Mouse (Mus musculus): ENCODE measurements at regions not wholly inside any gene's neighbourhood (a gene's known extent, or its start where the extent isn't known, plus 50 kb on each side); places are given as distances from the start of the nearest gene placed in this dataset.

DNA sequence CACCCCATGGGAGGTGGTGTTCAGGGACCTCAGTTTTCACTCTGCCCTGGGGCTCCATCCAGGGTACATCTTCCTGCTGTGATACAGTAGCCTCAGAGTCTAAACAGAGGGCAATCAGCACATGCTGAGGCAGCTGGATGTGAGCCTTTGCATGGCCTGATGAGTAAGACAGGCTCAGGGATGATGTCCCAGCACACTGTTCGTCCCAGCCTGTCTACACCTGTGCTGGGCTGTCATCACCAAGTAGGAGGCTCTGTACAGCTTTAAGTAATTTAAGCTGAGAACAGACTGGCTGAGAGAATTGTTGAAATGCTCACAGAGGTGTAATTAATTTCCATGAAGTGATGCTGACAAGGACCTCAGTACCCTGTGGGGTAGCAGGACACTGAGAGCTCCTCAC, 132.8 kb upstream of the Adamts18 start:
- H3K4me1 ChIP-seq (replicated peaks; ENCODE audit: control insufficient read depth, insufficient read depth) = no peaks in the 10 kb centered on the region
- H3K4me3 ChIP-seq (ENCODE audit: low read depth, low read length) = no peak overlapping the region
- WGBS = 30% methylated on average over 1 of the region's 1 CpGs
- no peak overlapping the region for H3K27ac ChIP-seq (replicated peaks)
- no peaks in the 10 kb centered on the region for H3K27me3 ChIP-seq (ENCODE audit: control insufficient read depth, insufficient read depth, low read length)
- ATAC-seq (ENCODE audit: low FRiP score, low TSS enrichment) (no peak), DNase-seq (ENCODE audit: low spot score) (no peak)
- H3K9ac ChIP-seq (ENCODE audit: low read length) = no peak overlapping the region
- no peak overlapping the region for H3K4me2 ChIP-seq (replicated peaks; ENCODE audit: low read depth)
- H3K9me3 ChIP-seq (ENCODE audit: control insufficient read depth, low read length) = no peaks in the 10 kb centered on the region
- TF ChIP-seq CTCF (IDR thresholded peaks at IDR 0.05; ENCODE audit: low read depth) (no peak), EP300 (optimal IDR thresholded peaks at IDR 0.05) (no peak)
- no peaks in the 10 kb centered on the region for H3K36me3 ChIP-seq (ENCODE audit: control insufficient read depth, insufficient read depth, low read length)

DNA sequence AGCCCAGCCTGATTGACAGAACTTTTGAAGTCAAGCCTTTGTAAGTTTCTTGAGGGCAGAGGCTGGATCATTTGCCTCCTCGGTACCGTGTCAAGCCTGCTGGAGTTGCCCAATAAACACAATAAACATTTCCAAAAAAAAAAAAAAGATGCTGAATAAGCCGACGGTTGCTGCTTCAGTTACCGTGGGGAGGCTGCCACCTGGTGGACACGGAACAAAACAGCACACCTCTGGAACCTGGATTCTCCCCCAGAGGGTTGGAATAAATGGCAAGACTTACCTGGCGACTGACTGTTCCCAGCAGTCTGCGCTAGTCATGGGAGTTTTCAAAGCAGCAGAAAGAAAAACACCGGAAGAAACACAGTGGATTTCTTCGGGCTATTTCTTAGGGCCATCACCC, 136.3 kb upstream of the Adamts18 start:
- DNase-seq (ENCODE audit: low spot score) (peak; percentile 62), ATAC-seq (ENCODE audit: low FRiP score, low TSS enrichment) (no peak)
- H3K9me3 ChIP-seq (ENCODE audit: control insufficient read depth, low read length) = no peaks in the 10 kb centered on the region
- H3K27me3 ChIP-seq (ENCODE audit: control insufficient read depth, insufficient read depth, low read length) = no peaks in the 10 kb centered on the region
- 6% methylated on average over 10 of the region's 10 CpGs for WGBS
- no peak overlapping the region for H3K4me3 ChIP-seq (ENCODE audit: low read depth, low read length)
- no peaks in the 10 kb centered on the region for H3K36me3 ChIP-seq (ENCODE audit: control insufficient read depth, insufficient read depth, low read length)
- no peak overlapping the region for H3K27ac ChIP-seq (replicated peaks)
- no peak overlapping the region for H3K9ac ChIP-seq (ENCODE audit: low read length)
- no peaks in the 10 kb centered on the region for H3K4me1 ChIP-seq (replicated peaks; ENCODE audit: control insufficient read depth, insufficient read depth)
- H3K4me2 ChIP-seq (replicated peaks; ENCODE audit: low read depth) = no peak overlapping the region
- TF ChIP-seq EP300 (optimal IDR thresholded peaks at IDR 0.05) (no peak), CTCF (IDR thresholded peaks at IDR 0.05; ENCODE audit: low read depth) (peak; percentile 89)

DNA sequence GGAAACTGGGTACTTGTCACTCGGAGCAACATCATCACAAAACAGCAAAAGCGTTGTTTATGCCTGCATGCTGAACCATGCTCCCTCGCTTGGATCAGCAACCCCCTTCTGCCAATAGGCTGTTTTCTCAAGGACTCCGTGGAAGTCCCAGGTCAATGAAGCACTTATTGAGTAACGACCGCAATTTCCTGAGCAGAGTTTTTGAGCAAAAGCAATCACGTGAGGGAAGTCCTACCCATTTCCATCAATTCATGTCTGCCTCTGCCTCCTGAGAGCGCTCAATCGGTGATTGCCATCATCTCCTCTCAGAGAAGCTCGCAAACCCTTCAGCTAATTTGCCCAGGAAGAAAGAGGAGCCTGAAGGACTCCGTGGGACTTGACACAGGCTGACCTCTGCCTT, 136.9 kb upstream of the Adamts18 start:
- H3K9me3 ChIP-seq (ENCODE audit: control insufficient read depth, low read length) = no peaks in the 10 kb centered on the region
- no peak overlapping the region for H3K27ac ChIP-seq (replicated peaks)
- WGBS = 55% methylated on average over 11 of the region's 11 CpGs
- no peaks in the 10 kb centered on the region for H3K27me3 ChIP-seq (ENCODE audit: control insufficient read depth, insufficient read depth, low read length)
- no peaks in the 10 kb centered on the region for H3K4me1 ChIP-seq (replicated peaks; ENCODE audit: control insufficient read depth, insufficient read depth)
- no peaks in the 10 kb centered on the region for H3K36me3 ChIP-seq (ENCODE audit: control insufficient read depth, insufficient read depth, low read length)
- no peak overlapping the region for H3K4me2 ChIP-seq (replicated peaks; ENCODE audit: low read depth)
- TF ChIP-seq CTCF (IDR thresholded peaks at IDR 0.05; ENCODE audit: low read depth) (no peak), EP300 (optimal IDR thresholded peaks at IDR 0.05) (no peak)
- no peak overlapping the region for H3K4me3 ChIP-seq (ENCODE audit: low read depth, low read length)
- no peak for ATAC-seq (ENCODE audit: low FRiP score, low TSS enrichment)
- H3K9ac ChIP-seq (ENCODE audit: low read length) = no peak overlapping the region
- no peak for DNase-seq (ENCODE audit: low spot score)

DNA sequence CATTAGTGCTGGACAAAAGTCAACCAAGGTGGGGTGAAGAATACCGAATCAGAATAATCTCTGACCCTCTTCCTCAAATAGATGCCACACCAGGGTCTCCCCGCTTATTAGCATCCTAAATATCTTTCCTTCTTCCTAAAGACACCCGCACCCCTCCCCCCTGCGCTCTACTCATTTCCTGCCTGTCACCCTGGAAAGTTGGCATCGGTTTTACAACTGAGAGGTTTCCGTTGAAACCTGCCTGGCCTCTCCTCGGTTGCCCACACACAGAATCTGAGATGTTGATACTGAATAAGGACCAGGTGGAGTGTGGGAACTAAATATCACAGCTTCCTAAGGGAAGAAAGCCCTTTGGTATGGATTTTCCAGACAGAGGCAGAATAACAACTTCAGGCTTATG, 137.4 kb upstream of the Adamts18 start:
- Histone ChIP-seq H3K4me1 (replicated peaks; ENCODE audit: control insufficient read depth, insufficient read depth) (no peaks in the 10 kb centered on the region), H3K27ac (replicated peaks) (no peak overlapping the region), H3K9me3 (ENCODE audit: control insufficient read depth, low read length) (no peaks in the 10 kb centered on the region), H3K4me3 (ENCODE audit: low read depth, low read length) (no peak overlapping the region), H3K9ac (ENCODE audit: low read length) (no peak overlapping the region), H3K36me3 (ENCODE audit: control insufficient read depth, insufficient read depth, low read length) (no peaks in the 10 kb centered on the region), H3K27me3 (ENCODE audit: control insufficient read depth, insufficient read depth, low read length) (no peaks in the 10 kb centered on the region), H3K4me2 (replicated peaks; ENCODE audit: low read depth) (no peak overlapping the region)
- ATAC-seq (ENCODE audit: low FRiP score, low TSS enrichment) (no peak), DNase-seq (ENCODE audit: low spot score) (no peak)
- TF ChIP-seq CTCF (IDR thresholded peaks at IDR 0.05; ENCODE audit: low read depth) (no peak), EP300 (optimal IDR thresholded peaks at IDR 0.05) (no peak)
- 56% methylated on average over 7 of the region's 7 CpGs for WGBS

DNA sequence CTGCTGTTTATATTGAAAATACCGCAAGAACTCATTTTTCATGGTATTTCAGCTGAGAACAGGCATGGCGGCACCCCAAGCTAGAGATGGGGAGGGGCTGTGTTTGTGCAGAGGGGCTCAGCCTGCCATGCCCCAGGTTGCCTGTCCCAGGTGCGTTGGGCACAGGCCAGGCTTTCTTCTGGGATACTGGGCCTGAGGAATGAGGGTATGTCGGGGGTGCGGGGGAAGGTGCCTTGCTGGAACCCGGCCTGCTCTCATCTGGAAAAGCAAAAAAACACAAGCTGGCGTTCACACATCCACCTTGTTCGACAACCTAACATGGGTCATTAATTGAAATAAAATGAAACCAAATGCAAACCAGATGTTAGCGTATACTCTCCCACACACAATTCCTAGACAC, 142.2 kb upstream of the Adamts18 start:
- ATAC-seq (ENCODE audit: low FRiP score, low TSS enrichment) = no peak
- H3K27me3 ChIP-seq (ENCODE audit: control insufficient read depth, insufficient read depth, low read length) = no peaks in the 10 kb centered on the region
- no peaks in the 10 kb centered on the region for H3K9me3 ChIP-seq (ENCODE audit: control insufficient read depth, low read length)
- H3K27ac ChIP-seq (replicated peaks) = no peak overlapping the region
- no peak for DNase-seq (ENCODE audit: low spot score)
- no peak overlapping the region for H3K9ac ChIP-seq (ENCODE audit: low read length)
- no peak overlapping the region for H3K4me2 ChIP-seq (replicated peaks; ENCODE audit: low read depth)
- no peaks in the 10 kb centered on the region for H3K36me3 ChIP-seq (ENCODE audit: control insufficient read depth, insufficient read depth, low read length)
- WGBS = 67% methylated on average over 9 of the region's 9 CpGs
- TF ChIP-seq CTCF (IDR thresholded peaks at IDR 0.05; ENCODE audit: low read depth) (no peak), EP300 (optimal IDR thresholded peaks at IDR 0.05) (no peak)
- H3K4me1 ChIP-seq (replicated peaks; ENCODE audit: control insufficient read depth, insufficient read depth) = no peaks in the 10 kb centered on the region
- H3K4me3 ChIP-seq (ENCODE audit: low read depth, low read length) = no peak overlapping the region

DNA sequence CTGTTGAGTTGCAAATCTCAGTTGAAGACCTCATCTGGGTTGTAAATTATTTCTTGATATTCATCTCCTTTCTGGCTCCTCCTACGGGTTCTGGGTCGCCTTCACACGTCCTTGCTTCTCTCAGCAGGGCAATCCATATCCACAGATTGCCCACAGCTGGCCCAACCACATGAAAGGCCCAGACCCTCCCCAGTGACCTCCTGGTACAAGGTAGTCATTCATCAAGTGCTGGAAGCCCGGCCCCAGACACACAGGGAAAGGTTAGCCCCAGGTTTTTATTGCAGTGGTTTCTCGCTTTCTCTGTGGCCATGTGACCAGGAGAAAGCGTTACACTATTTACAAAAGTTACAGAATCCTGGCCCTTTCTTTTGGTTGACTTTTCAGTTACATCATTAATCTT, 134.5 kb upstream of the Nudt7 start:
- 21% methylated on average over 6 of the region's 6 CpGs for WGBS
- Histone ChIP-seq H3K4me3 (ENCODE audit: low read depth, low read length) (no peak overlapping the region), H3K4me2 (replicated peaks; ENCODE audit: low read depth) (no peak overlapping the region), H3K27me3 (ENCODE audit: control insufficient read depth, insufficient read depth, low read length) (no peaks in the 10 kb centered on the region), H3K36me3 (ENCODE audit: control insufficient read depth, insufficient read depth, low read length) (no peaks in the 10 kb centered on the region), H3K27ac (replicated peaks) (no peak overlapping the region), H3K9me3 (ENCODE audit: control insufficient read depth, low read length) (no peaks in the 10 kb centered on the region), H3K4me1 (replicated peaks; ENCODE audit: control insufficient read depth, insufficient read depth) (no peaks in the 10 kb centered on the region), H3K9ac (ENCODE audit: low read length) (no peak overlapping the region)
- ATAC-seq (ENCODE audit: low FRiP score, low TSS enrichment) (no peak), DNase-seq (ENCODE audit: low spot score) (no peak)
- TF ChIP-seq EP300 (optimal IDR thresholded peaks at IDR 0.05) (no peak), CTCF (IDR thresholded peaks at IDR 0.05; ENCODE audit: low read depth) (no peak)

Data from stomach, postnatal 0 days (tissue).